Mouse (Mus musculus) kidney, postnatal 4 days (tissue): ENCODE results near the gene Haus7.

Experiments
- DNase-seq, 2 experiments: peaks; one replicate each; pipeline ENCODE4 v3.0.0; 2021; ENCODE audit warnings: mixed read lengths in 2 of 2

Haus7 gene

DNA sequence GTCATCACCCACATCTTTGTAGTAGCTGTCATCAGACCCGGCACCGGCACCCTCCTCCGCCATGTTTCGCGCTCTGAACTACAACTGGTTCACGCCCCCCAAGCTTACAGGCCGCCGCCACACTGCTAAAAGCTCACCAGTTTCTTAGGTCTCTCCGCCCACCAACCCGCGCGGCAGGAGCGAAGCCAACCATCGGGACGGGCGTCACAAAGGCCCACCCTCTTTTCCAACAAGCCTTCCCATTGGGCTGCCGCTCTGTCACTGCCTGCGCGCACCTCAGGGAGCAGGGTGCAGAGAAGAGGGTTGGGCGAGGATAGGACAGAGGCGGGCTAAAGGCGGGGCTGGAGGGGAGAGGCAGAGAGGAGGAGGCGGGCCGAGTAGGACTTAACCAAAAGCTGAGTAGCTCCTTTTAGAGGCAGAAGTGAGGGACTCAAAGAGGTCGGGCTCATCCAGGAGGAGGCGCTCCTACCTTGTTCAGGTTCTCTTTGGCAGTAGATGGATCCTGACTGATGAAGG is at the start of gene Haus7:
Haus7 (minus strand) TSS at position 168 of the 516 bp plus-strand sequence.
- peak; percentile 89 to 94 for DNase-seq

DNA sequence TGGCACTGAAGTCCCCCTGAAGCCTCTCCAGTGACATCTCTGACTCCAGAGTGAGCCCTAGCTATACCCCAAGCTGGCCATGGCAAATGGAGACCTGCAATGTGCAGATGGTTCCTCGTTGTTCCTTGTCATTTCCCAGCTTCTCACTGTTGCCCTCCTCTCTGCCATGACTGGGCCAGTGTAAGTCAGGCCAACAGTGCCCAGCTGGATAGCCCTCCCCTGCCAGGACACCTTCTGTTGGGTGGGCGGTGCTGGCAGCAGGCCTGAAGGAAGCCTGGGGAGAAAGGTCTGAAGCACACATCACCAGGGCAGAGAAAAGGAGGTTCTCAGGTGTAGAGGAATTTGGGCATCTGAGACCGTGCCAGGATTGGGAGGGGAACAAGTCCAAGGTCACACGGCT is 47.7 kb upstream of the Haus7 start:
- DNase-seq = no peak

DNA sequence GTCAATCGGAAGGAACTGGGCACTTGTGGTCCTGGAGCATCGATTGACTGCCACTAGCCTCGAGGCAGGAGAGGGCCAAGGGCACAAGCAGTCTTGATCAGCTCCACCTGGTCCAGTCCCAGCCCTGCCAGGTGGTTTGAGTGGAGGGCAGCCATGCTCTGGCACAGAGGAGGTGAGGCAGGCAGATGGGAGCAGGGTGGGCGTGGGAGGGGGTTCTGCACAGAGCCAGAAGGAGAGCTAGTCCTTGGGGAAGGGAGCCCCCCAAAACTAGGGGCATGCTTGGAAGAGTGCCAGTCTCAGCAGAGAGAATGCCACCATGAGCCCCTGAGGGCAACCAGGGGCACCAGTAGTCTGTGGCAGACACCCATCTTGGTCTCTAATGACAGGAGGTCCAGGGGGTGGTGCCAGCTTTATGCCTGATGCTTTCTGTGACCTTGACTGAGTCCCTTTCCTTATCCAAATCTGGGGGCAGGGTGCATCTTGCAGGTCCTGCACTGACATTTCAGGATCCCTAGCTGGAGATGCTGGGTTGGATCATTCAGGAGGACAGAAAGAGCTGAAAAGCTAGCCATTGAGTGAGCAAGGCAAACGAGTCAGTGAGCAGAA is 46.4 kb upstream of the Haus7 start:
- DNase-seq = no peak

DNA sequence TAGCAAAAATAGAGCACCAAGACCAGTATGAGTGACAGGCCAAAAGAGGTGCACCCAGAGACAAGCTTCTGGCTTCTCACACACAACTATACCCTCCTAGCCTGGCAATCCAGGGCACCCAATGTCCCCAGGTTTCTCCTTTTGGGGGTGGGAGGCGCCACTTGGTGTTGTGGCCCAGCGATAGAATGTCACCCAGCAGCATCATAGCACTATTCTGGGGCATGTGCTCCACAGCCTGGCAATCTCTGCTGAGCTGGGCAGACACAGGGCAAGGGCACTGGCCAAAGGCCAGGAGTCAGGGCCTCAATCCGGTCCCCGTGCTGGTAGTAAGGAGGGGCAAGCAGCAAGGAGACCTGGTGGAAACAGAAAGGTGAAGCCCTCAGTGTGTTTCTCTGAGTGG is 37.9 kb upstream of the Haus7 start:
- DNase-seq = no peak

DNA sequence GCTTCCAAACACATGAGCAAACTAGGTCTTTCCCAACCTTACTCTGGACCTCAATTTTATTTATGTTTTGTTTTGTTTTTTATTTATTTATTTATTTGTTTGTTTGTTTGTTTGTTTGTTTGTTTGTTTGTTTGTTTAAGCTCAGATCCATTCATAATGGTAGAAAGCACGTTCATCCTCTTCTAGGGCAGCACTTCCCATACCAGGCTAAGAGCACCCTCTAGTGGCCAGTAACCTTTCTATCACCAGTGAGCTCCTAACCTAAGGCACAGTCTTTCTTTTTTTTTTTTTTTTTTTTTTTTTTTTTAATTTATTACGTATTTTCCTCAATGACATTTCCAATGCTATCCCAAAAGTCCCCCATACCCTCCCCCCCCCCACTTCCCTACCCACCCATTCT is 34.7 kb upstream of the Haus7 start:
- peak; percentile 44 to 72 for DNase-seq

DNA sequence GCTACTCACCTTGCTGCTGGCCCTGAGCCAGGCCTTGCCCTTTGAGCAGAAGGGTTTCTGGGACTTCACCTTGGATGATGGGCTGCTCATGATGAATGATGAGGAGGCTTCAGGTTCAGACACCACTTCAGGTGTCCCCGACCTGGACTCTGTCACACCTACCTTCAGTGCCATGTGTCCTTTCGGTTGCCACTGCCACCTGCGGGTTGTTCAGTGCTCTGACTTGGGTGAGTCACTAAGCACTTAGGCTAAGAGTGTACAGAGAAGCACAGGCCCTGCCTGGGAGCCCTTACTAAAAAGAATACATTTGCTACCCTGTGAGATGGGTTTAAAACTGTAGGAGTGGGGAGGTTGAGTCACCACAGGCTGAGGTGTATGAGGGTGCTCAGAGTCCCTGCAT is 32.0 kb upstream of the Haus7 start:
- no peak for DNase-seq

DNA sequence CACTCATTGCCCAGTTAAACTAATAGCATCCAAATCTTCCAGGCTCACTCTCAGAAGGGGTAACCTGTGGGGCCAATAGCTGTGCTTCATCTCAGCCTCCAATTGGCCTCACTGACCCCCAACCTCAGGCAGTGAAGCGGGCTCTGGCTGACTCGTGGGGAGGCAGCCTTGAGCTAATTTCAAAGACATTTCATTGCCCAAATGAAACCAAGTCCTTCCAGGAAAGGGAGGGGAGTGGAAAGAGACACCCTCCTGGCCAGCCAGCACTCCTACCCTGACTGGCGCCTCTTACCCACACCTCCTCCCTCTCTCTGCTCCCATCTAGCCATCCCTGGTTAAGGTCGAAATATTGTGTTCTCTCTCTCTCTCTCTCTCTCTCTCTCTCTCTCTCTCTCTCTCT is 31.3 kb upstream of the Haus7 start:
- no peak for DNase-seq

DNA sequence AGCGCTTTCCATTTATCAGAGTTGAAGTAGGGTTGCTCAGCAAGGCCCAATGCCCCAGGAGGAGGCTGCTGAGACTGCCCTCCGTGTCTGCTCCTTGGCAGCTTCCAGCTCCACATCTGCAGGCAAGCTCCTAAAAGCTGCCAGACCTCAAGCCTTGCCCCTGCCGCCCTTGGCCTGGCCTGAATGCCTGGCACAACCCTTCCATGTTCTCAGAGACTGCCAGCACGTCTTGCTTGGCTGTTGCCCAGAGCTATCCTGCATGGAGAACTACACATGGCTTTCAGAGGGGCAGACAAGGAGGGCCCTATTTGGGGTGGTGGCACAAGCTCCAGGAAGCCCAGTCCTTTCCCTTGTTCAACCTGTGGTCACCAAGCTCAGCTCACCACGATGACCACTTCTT is 28.1 kb upstream of the Haus7 start:
- no peak for DNase-seq

DNA sequence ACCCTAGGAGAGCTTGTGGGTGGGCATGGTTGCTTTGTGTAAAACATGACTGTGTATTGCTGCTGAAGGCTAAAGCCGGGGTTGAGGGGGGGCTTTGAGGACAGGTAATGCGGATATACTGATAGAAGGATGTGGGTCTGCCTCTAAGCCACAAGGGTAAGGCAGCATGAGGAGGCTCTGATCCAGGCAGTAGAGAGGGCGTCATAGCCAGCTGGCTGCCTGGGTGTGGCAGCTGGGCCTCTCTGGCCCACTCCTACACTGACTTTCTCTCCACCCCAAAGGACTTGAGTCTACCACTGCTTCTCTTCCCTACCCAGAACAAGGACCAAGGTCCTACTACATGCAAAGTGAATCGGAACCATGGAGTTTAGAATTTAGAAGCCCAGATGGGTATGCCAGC is 26.0 kb upstream of the Haus7 start:
- DNase-seq = no peak

DNA sequence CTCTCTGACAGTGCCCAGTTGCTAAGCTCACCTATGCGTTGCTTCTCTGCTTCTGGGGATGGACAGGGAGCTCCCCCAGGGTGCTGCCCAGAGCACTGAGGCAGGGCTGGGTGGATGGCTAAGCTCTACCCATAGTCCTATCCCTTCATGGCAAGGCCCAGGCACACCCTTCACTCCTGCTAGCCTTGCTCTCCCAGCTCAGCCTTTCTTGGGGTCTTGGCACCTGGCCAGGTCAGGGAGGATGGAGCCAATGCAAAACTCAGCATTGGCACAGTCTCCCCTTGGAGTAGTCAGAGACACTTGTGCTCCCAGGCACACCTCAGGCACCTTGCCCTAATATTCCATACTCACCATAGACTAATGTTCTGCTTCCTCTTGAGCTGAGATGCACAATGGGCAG is 25.2 kb upstream of the Haus7 start:
- DNase-seq = peak; percentile 33 to 40

DNA sequence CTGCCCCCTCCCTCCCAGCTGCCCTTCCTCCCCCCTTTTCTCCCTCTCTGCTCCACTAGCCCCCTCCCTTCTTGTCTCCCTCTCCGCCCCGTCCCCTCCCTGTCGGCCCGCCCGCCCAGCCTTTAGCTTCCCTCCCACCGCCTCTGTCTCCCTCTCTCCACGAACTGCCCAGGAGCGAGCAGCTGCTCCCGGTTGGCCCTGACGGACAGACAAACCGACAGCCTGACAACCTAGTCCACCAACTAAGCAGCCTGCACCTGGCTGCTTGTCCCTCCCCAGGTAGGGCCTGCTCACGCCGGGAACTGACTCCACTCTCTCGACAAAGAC is 24.6 kb upstream of the Haus7 start, which contains the start of gene Bgn:
Bgn (plus strand) TSS at position 119 of the 327 bp plus-strand sequence.
- DNase-seq = peak; percentile 55 to 63

DNA sequence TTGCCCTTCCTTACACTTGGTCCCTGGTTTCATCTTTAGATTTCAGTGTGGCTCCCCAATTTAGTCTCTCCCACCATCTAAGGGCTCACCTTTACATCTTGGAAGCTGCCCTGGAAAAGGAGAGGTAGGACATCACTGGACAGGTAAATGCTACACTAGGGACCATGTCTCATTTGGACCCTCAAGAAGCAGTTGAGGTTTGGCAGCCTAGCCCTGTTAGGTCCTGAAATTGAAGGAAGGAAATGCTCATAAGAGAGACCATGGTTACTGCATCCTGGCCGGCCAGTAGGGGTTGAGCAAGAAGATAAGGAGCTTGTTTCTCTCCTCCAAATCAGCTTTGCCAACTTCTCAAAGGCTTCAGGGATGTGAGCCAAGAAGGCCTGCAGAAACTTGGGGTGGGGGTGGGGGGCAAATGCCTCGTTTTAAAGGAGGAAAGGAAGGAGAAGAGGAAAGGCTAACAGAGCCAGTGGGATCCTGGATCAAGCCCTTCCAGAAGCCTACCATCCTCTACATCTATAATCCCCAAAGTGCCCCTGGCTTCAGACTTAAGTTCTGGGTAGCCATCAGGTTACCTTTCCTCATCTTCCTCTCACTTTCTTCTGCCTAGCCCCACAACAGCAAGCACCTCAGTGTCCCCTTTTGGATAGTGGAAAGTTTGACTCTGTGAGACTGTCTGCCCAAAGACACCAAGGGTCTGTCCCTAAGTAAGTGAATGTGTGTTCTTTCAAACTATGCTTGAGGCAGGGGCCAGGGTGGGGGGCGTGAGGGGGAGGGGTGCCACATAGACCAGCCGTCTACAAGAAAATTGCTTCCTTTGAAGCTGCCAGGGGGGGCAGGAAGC is 24.0 kb upstream of the Haus7 start:
- peak in 1 of 2 experiments; percentile 24 for DNase-seq

DNA sequence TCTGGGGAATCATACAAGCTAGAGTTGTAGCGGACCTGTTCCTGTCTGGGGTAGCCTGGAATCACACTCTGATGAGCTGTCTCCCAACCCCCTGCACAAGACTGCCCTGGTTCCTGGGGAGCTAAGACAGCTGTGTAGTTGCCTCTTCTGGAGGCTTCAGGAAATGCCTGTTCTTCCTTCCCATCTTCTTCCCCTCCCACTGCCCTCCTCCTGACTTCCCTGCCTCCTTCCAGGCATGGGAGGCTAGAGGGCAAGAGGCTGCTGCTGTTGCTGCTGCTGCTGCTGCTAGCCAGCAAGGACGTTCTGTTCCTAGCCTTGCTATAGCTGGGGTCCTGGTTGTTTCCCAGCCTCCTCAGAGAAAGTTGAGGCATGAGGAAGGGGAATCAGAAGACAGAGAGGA is 21.5 kb upstream of the Haus7 start:
- peak; percentile 29 to 52 for DNase-seq

DNA sequence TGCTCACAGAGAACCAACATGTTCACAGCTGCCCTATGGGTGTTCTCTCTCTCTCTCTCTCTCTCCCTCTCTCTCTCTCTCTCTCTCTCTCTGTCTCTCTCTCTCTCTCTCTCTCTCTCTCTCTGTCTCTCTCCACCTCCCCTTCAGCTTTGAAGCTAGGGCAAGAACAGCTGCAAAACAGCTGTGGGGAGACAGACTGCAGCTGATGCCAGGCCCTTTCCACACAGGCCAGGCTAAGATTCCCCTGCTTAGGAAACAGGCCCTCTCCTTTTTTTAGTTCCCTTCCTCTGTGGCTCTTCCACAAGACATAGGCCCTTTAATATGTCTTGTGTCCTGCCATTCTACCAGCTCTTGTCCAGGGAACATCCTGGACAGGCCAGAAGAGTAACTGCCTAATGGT is 20.8 kb upstream of the Haus7 start:
- DNase-seq = peak; percentile 31 to 45

DNA sequence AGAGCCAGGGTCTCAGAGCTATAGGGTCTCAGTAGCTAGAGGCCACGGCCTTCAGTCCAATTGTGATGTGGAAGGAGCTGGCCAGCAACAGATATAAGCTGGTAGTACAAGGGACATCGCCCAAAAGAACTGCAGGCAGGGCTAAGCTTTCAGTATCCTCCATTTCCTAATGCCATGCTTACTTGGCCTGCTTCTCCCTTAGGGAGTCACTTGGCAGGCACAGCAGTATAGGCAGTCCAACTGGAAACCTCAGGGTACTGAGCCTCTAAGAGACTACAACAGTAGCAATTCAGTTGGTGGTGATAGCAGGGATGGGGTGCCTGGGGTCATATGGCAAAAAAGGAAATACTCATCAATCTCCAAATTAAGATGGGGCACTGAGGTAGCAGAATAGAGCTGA is 18.7 kb upstream of the Haus7 start:
- no peak for DNase-seq

DNA sequence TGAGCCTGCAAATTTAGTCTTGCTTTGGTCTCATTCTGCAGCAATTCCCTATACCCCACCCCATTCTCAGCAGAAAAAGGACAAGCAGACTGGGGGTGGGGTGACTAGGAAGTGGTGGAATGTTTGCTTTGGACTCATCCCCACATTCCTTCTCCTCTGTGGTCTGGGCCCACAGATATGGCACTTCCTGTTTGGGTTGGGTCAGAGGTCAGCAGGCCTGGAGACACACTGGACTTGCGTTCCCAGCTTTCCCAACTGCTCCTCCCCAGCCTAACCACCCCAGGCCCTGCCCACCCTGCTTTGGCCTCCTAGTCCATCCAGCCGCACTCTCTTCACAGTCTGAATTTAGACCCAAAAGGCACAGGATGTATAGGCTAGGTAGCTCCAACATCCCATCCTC is 17.8 kb upstream of the Haus7 start:
- peak; percentile 71 to 79 for DNase-seq

DNA sequence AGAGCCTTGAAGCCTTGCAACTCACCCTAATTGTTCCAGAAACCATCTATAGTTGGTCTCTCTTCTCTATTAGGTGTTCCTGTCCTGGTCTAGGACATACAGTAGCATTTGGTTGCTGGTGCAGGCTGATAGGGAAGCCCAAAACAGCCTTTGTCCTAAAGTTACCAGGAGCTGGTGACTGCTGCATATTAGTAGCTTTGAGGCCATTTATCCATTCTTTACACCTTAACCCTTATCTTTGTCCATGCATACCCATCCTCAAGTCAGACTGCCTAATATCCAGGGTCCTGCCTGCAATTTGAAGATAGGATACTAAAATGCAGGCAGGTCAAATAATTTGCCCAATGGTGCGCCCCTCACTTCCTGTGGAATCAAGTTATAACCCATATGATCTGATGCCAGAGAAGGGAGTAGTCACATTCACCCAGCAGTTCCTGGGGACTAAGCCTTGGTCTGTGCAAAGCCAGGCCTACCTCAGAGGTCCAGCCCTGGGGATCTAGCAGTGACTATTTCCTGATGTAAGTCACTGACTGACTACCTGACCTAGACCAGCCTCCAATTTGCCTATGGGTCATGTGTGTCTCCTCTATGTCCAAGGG is 16.9 kb upstream of the Haus7 start:
- no peak for DNase-seq

DNA sequence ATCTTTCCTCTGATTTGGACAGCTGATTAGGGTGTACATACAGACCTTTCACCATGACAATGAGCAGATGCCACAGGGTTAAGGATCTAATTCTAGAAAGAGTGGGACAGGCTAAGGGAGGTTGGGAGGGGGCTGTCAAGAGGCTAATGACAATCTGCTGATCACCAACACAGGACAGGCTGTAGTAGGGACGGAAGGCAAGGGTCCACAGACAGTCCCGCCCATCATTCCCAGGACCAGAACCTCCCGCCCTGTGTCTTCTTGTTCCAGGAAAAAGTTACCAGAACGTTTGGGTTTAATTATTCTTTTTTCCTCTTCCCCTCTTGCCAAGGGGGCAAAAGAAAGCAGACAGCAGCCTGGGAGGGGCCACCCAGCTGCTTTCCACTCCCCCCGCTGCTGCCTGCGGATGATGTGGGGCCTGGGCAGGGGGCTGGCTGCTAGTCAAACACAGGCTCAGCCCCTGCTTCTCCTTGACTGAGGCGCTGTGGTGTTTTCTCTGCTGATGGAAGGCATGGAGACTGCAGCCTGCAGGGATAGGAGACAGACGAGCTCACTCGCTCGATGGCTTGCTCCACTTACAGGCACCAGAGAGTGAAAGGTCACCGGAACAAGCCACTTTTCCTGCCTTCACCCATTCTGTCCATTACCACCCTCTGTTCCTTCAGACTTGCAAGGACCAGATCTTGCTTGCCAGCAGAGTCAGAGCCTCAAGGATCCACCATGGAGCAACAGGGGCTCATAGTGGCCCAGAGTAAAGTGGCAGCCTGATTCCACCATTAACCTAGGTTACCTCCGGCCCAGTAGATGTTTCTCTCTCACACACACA is 15.7 kb upstream of the Haus7 start:
- peak; percentile 34 to 47 for DNase-seq

DNA sequence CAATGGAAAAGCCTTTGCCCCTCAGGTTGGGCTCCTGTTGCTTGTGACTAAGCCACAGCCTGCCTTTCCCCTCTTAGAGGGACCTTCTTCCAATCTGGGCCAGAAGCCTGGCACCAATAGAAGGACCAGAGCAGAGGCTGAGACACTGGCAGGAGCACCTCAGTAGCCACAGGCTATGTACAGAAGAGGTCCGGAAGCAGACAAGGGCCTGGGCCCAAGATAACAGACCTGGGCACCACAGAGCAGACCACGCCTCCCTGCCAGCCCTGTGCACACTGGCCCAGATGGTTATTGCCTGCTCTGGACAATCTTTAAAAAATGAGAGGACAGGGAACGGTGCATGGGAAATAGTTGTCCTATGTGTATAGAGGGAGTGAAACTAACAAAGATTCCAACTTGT is 12.9 kb upstream of the Haus7 start:
- no peak for DNase-seq

DNA sequence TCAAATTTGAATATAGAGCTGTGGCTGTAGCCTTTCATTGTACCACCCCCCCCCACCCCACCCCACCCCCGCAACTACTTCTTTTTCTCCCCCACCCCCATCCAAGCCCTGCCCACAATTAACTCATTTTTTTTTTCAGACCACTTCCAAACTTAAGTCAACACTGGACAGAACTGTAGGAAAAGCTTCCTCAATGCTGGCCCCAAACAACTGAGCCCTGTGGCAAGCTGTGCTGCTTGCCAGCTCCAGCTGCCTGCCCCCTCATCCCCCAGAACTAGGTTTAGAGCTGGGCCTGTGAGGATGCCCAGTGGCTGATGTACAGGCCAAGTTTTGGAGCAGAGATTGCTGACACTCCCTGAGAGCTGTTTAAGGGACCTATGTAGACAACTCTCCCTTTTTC is 9.9 kb upstream of the Haus7 start:
- no peak for DNase-seq

DNA sequence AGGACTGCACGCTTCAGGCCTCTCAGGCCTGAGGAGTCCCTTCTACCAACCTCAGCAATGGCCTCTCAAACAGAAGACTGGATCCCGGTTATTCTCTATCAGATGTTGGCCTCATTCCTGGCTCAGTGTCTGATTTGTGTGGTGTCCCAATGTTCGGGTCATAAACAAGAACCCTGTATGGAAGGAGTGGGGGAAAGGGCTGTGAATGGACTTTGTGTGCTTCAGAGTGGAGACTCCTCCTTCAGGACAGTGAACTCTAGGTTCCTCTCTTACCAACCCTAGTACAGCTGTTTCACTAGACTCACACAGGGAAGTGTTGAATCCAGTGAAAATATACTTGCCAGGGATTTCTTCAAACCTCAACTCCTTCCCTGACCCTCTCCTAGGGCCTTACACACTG is 9.5 kb upstream of the Haus7 start:
- DNase-seq = no peak

DNA sequence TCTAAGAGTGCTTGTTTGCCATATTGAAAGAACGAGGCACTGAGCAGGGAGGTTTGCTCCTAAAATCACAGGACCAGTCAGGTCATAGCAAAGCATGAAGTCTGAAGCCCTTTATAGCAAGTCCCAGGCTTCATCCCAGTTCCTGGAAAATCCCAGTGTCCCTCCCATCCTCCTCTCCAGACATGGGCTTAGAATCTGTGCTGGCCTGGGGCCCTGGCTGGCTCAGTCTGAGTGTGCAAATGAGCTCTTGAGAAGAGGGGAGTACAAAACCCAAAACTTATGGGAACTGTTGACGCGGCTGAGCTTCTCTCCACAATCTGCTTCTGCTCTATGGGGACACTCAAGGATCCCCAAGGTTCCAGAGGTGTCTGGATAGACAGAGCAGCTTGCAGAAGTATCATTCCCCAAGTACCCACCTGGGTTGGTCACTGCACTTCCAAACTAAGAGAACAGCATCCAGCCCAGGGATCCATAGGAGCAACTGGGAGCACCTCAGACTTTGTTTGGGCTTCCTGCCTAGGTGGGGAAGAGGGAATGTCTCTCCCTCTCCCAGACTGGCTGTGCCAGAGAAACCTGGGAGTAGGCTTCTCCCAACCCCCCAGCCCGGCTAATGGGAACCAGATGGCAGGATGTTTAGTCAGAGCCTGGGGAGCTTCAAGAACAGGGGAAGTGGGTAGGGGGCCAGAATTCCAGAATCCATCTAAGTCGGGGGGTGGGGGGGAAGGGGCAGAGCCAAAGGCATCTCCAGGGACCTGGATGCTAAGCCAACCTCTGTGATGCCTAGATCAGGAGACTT is 8.8 kb upstream of the Haus7 start:
- peak; percentile 29 to 44 for DNase-seq
